Mouse (Mus musculus) forebrain, embryonic 13.5 days (tissue): ENCODE results near the gene Pld1. TPM values are rescaled to one million over a fixed set of nuclear protein-coding genes. Genes with fewer than 3 reads are reported as not detected.

ENCODE experiments used
- ATAC-seq: fragments of 200-750 bp; cut with Nextera tagmentation; 2 replicates; pipeline ENCODE4 v1.8.0; 2017
- H3K27ac ChIP-seq: fragments of 300-500 bp; sonication (generic); 2 replicates; pipeline ENCODE4 v1.5.1; 2015; ENCODE audit warnings: inconsistent platforms, mild to moderate bottlenecking, moderate library complexity
- H3K27me3 ChIP-seq: fragments of 300-500 bp; sonication (generic); 2 replicates; pipeline ENCODE4 v1.6.1; 2015; ENCODE audit warnings: mild to moderate bottlenecking, inconsistent platforms
- H3K36me3 ChIP-seq: fragments of 300-500 bp; sonication (generic); 2 replicates; pipeline ENCODE4 v1.6.1; 2015; ENCODE audit warnings: mild to moderate bottlenecking, inconsistent platforms; ENCODE audit not compliant: poor library complexity, severe bottlenecking
- H3K4me1 ChIP-seq: fragments of 300-500 bp; sonication (generic); 2 replicates; pipeline ENCODE4 v1.6.1; 2015; ENCODE audit warnings: inconsistent platforms
- H3K4me2 ChIP-seq: fragments of 300-500 bp; sonication (generic); 2 replicates; pipeline ENCODE4 v1.6.1; 2015; ENCODE audit warnings: inconsistent platforms, mild to moderate bottlenecking, moderate library complexity
- H3K4me3 ChIP-seq: fragments of 300-500 bp; sonication (generic); 2 replicates; pipeline ENCODE4 v1.5.1; 2015; ENCODE audit warnings: mild to moderate bottlenecking, inconsistent platforms
- H3K9ac ChIP-seq: fragments of 300-500 bp; sonication (generic); 2 replicates; pipeline ENCODE4 v1.6.1; 2015; ENCODE audit warnings: mild to moderate bottlenecking, inconsistent platforms
- H3K9me3 ChIP-seq: fragments of 300-500 bp; sonication (generic); replicated peaks from 2 replicates; pipeline ENCODE4 v1.6.1; 2016; ENCODE audit warnings: inconsistent platforms
- WGBS: fragments of 180-500 bp; shearing (Covaris S2); methylation state at CpG from one replicate; pipeline ENCODE4 v1.1.7; 2015; 5-methylcytosine and 5-hydroxymethylcytosine counted together
- polyA plus RNA-seq: library from polyadenylated mRNA; unstranded; fragments of >200 nt; fragmentation: Nextera tagmentation; extraction: Ambion mirVana; gene quantifications from 2 replicates; pipeline ENCODE4 v1.2.1, GENCODE M21; 2015

Pld1 gene
- polyA plus RNA-seq, 1 experiment from 2014 or later, result 2.7 TPM

DNA sequence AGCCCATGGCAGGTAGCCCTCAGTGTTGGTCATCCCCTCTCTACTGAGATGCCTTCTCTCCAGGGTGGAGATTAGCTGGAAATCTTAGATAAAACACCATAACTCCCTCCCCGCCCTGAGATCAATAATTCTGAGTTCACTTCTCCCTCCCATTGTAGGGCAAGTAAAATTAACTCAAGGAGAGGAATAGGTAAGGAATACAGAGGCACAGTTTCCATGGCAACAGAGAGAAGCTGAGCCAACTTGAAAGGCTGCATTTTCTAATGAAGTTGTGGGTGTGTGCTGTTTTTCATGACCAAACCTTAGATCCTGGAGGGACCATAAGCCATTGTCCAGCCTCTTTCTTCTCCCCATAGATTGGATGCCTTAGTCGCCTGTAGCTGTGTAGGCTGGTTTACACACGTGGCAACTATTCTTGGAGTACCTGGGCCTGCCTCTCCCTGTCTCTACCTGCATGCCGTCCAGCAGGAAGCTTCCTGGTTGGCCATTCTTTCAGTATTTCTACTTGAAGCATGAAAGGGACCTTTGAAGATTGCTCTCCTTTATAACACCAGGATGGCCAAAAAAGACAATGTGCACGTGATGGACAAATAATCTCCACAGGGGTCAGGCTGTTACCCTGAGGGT, 96.3 kb downstream of the Pld1 start:
- Histone ChIP-seq H3K36me3 (no peaks in the 10 kb centered on the region), H3K4me2 (no peak overlapping the region), H3K9me3 (no peaks in the 10 kb centered on the region), H3K9ac (no peak overlapping the region), H3K4me1 (peaks cover 10% of the 10 kb centered on the region), H3K4me3 (no peak overlapping the region), H3K27ac (no peak overlapping the region), H3K27me3 (no peaks in the 10 kb centered on the region)
- ATAC-seq, result no peak
- WGBS, result 54% methylated on average over 5 of the region's 5 CpGs

DNA sequence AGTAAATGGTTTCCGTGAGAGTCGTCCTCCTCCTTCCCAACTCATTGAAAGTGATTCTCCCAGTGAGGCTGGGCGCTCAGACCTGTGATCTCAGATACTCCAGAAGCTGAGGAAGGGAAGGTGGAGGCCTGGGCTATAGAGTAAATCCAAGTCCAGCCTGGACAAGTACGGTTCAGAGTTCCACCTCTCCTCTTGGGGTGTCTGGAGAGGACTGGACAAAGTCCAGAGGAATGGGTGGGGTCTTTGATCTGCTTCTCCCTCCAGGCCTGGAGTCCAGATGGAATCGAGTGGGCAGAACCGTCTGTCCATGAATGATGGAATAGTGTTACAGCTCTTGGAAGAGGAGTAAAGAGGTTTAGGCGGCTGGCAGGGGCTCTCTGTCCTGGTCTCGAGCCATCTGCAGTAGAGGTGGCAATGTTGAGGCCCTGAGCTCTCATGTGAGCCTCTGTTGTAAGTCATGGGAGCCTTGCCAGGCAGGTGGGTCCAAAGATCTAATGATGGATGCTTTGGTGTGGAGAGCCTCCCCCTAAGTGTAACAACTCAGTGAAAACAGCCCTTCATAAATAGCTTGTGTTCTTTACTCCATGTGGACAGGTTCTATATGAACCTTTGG, 98.9 kb downstream of the Pld1 start:
- Histone ChIP-seq H3K27ac (no peak overlapping the region), H3K9ac (no peak overlapping the region), H3K36me3 (0 out of 2 replicates have a peak, but pooled peaks cover 6% of the 10 kb centered on the region), H3K9me3 (no peaks in the 10 kb centered on the region), H3K4me3 (no peak overlapping the region), H3K4me2 (no peak overlapping the region), H3K4me1 (no peaks in the 10 kb centered on the region), H3K27me3 (no peaks in the 10 kb centered on the region)
- ATAC-seq, result no peak
- 74% methylated on average over 8 of the region's 8 CpGs for WGBS

DNA sequence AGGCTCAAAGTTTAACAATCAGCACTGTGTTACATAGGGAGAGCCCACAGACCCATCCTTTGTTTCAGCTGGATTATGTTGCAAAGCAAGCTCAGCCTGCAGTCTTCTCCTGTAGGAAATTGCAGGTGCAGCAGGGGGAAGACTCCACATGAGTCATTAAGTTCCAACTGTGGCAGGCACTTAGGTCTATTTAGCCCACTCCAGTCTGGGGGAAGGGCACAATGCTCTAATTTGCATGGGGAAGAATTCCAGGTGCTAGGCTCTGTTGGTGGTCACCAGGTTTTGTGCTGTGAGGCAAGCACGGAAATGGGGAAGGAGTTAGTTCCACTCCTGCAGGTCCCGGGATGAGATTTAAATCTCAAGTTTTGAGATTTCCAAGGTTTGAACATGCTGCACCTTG, 99.6 kb downstream of the Pld1 start:
- no peak for ATAC-seq
- H3K9me3 ChIP-seq, result no peaks in the 10 kb centered on the region

DNA sequence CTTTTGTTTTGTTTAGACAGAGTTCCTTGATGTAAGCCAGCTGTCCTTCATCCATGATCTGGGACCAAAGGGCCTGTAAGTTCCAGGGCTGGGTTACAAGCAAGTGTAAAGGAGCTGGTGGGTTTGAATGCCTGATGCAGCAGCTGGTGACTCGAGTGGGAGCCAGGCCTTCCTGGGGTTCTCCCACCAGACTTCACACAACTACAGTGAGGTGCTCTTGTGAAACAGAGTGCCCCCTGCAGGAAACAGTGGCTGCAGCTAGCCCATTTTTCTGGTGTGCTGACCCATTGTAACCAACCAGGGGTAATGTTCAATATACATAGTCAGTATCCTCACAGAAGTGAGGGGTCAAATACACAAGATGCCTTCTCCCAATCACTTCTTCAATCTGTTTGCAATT, 101.3 kb downstream of the Pld1 start:
- Histone ChIP-seq H3K4me1 (no peaks in the 10 kb centered on the region), H3K9ac (no peak overlapping the region), H3K27me3 (no peaks in the 10 kb centered on the region), H3K4me2 (no peak overlapping the region), H3K27ac (no peak overlapping the region), H3K4me3 (no peak overlapping the region), H3K36me3 (0 out of 2 replicates have a peak, but pooled peaks cover 6% of the 10 kb centered on the region), H3K9me3 (no peaks in the 10 kb centered on the region)
- no peak for ATAC-seq
- 7% methylated on average over 1 of the region's 1 CpGs for WGBS

More for the DNA sequence above, 99.6 kb downstream of the Pld1 start:
- 24% methylated on average over 2 of the region's 2 CpGs for WGBS
- Histone ChIP-seq H3K4me2 (no peak overlapping the region), H3K36me3 (0 out of 2 replicates have a peak, but pooled peaks cover 6% of the 10 kb centered on the region), H3K27ac (no peak overlapping the region), H3K4me3 (no peak overlapping the region), H3K27me3 (no peaks in the 10 kb centered on the region), H3K9ac (no peak overlapping the region), H3K4me1 (no peaks in the 10 kb centered on the region)

DNA sequence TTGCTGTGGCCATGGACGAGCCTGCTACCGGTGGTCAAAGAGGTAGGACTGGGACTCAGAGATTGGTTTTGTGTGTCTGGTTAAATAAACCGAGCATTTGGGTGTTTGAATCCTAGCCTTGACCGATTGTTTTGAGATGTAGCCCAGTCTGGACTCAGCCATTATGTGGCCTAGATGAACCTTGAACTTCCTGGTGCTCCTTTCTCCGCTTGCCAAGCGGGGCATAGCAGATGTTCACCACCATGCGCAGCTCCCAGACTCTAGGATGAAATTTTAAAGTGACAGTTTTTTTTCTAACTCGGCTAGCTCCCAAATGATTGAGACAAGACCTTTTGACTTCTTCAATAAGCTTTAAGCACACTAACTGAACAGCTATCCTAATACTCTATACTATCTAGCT, 102.7 kb downstream of the Pld1 start:
- H3K4me1 ChIP-seq, result 0 out of 2 replicates have a peak, but pooled peaks cover 3% of the 10 kb centered on the region
- H3K9me3 ChIP-seq, result no peaks in the 10 kb centered on the region
- H3K27me3 ChIP-seq, result no peaks in the 10 kb centered on the region
- 89% methylated on average over 8 of the region's 8 CpGs for WGBS
- no peak for ATAC-seq
- H3K36me3 ChIP-seq, result 0 out of 2 replicates have a peak, but pooled peaks cover 6% of the 10 kb centered on the region
- H3K4me3 ChIP-seq, result no peak overlapping the region
- no peak overlapping the region for H3K4me2 ChIP-seq
- no peak overlapping the region for H3K27ac ChIP-seq
- H3K9ac ChIP-seq, result no peak overlapping the region

DNA sequence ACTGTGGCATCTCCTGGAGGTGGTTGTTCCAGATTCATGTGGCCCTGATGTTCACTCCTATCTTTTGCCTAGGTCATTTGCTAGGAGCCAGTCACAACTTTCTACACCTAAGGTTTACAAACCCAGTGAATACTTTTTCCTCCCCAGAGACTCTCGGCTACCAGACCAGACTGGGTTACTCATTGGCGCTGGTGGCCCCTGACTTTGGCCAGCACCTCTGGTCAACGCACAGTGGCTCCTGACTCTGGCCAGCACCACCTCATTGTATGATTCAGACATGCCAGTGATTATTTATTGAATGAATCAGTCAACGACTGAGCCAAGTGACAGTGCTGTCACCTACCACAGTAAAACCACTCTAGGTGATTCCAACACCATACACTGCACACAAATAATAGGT, 103.9 kb downstream of the Pld1 start:
- Histone ChIP-seq H3K36me3 (0 out of 2 replicates have a peak, but pooled peaks cover 6% of the 10 kb centered on the region), H3K27me3 (no peaks in the 10 kb centered on the region), H3K4me2 (no peak overlapping the region), H3K9me3 (no peaks in the 10 kb centered on the region), H3K9ac (no peak overlapping the region), H3K27ac (no peak overlapping the region), H3K4me1 (0 out of 2 replicates have a peak, but pooled peaks cover 3% of the 10 kb centered on the region), H3K4me3 (no peak overlapping the region)
- no peak for ATAC-seq
- 89% methylated on average over 4 of the region's 4 CpGs for WGBS

DNA sequence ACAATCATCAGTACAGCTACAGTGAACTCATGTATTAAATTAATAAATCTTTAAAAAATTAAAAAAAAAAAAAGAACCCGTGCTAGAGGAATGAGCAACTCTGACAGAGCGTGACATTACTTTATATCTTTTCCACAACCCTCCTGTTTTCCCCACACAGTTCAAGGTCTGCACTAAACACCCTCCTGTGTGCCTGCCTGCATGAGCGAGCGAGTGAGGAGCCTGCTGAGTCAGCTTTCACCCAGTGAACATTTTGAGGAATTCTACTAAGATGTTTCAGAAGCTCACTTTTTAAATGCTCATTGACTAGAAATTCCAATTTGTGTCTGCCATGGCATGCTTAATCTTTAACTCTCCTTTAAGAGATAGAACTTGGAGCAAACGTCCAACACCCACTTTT, 109.1 kb downstream of the Pld1 start:
- Histone ChIP-seq H3K4me3 (no peak overlapping the region), H3K4me2 (no peak overlapping the region), H3K27ac (no peak overlapping the region), H3K27me3 (no peaks in the 10 kb centered on the region), H3K36me3 (no peaks in the 10 kb centered on the region), H3K9me3 (no peaks in the 10 kb centered on the region), H3K4me1 (0 out of 2 replicates have a peak, but pooled peaks cover 3% of the 10 kb centered on the region), H3K9ac (no peak overlapping the region)
- 91% methylated on average over 5 of the region's 5 CpGs for WGBS
- no peak for ATAC-seq

DNA sequence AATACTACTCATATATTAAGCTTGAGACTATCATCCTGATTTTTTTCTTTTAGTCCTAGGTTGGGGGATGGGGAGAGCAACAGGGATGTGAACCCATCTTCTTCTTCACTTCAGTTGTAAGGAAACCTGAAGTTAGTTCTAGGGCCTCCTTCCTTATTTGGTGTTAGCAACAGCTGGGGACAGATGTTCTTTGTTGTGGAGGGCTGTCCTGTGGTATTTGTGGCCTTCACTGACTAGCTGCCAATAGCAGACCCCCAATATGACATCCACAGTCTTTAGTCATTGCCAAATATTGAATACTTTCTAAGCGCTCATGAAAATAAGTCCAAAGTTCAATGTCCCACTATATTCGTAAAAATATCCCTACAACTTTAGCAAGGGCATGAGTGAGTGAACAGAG, 111.0 kb downstream of the Pld1 start:
- H3K27ac ChIP-seq, result no peak overlapping the region
- ATAC-seq, result no peak
- H3K36me3 ChIP-seq, result no peaks in the 10 kb centered on the region
- no peaks in the 10 kb centered on the region for H3K9me3 ChIP-seq
- no peak overlapping the region for H3K9ac ChIP-seq
- H3K4me1 ChIP-seq, result 0 out of 2 replicates have a peak, but pooled peaks cover 3% of the 10 kb centered on the region
- no peak overlapping the region for H3K4me3 ChIP-seq
- H3K4me2 ChIP-seq, result no peak overlapping the region
- 96% methylated on average over 2 of the region's 2 CpGs for WGBS
- H3K27me3 ChIP-seq, result no peaks in the 10 kb centered on the region

DNA sequence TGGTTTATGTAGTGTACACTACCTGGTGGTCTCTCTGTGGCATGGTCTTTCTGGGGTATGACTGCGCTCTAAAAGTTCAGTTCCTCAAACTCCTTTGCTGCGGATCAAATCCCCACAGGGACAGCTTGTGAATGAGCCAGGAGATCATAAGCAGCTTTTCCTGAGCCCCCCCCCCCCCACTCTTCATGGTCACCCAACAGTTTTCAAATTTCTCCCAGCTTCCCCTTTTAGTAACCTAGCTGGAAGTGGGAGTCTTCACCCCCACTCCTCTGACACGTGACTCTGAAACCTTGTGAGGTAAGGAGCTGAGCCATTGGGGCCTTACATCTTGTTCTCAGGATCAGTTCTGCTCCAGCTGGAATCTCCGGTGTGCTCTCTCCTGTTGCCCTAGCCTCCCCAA, 114.6 kb downstream of the Pld1 start:
- 87% methylated on average over 4 of the region's 4 CpGs for WGBS

DNA sequence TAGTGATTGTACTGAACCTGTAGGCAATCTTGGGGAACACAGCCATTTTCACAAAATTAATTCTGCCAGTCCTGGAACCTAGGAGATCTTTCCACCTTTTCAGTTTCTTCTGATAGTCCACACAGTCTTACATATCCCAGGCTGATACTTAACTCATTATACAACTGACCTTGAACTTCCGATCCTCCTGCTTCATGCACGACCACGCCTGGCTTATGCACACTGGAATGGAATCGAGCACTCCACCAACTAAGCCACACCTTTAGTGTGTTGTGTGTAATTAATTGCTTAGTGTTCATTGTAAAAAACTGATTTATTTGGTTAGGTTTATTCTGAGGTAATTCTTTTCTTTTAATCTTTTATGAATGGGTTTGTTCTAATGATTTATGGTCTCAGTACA, 122.2 kb downstream of the Pld1 start:
- Histone ChIP-seq H3K4me3 (no peak overlapping the region), H3K9me3 (no peaks in the 10 kb centered on the region), H3K4me2 (no peak overlapping the region), H3K9ac (no peak overlapping the region), H3K36me3 (no peaks in the 10 kb centered on the region), H3K27ac (no peak overlapping the region), H3K27me3 (no peaks in the 10 kb centered on the region), H3K4me1 (no peaks in the 10 kb centered on the region)
- 72% methylated on average over 4 of the region's 4 CpGs for WGBS
- ATAC-seq, result no peak

More for the DNA sequence above, 114.6 kb downstream of the Pld1 start:
- no peaks in the 10 kb centered on the region for H3K4me1 ChIP-seq
- no peaks in the 10 kb centered on the region for H3K9me3 ChIP-seq
- no peak overlapping the region for H3K4me3 ChIP-seq
- no peaks in the 10 kb centered on the region for H3K27me3 ChIP-seq
- H3K4me2 ChIP-seq, result no peak overlapping the region
- ATAC-seq, result no peak
- no peak overlapping the region for H3K9ac ChIP-seq
- H3K36me3 ChIP-seq, result no peaks in the 10 kb centered on the region
- H3K27ac ChIP-seq, result no peak overlapping the region

DNA sequence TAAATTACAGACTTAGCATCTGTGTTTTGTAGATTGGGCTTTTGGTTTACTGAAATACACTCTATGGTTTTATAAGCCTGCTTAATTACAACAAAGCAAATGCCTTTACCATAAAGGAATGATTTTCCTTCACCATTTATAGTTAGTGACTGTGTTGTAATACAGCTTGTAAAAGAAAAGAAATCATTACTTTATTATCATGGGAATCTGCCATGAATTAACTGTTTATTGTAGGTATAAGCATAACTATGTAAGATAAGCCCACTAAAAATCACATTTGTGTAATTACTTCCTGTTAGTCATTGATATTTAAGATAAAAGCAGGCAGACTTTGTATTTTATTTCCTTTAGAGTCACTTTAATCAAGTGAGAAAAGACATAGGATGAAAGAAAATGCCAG, 122.7 kb downstream of the Pld1 start:
- Histone ChIP-seq H3K4me2 (no peak overlapping the region), H3K9ac (no peak overlapping the region), H3K36me3 (no peaks in the 10 kb centered on the region), H3K9me3 (no peaks in the 10 kb centered on the region), H3K4me1 (no peaks in the 10 kb centered on the region), H3K27ac (no peak overlapping the region), H3K4me3 (no peak overlapping the region), H3K27me3 (no peaks in the 10 kb centered on the region)
- no peak for ATAC-seq

DNA sequence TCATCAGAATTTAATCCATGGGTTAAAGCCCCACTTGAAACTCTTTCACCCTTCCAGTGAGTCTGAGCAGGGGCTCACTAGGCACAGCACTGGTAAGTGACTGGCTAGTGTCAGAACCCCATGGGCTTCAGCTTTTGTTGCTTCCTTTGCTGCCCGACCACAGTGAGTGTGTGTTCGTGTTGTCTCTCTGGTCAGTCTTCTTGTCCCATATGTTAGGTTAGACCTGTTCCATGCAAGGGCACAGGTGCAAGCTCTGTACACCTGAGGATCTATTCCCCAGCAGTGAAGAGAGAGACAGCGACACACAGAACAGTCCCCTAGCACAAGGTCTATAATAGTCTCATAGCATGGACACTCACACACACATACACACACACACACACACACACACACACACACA, 140.7 kb downstream of the Pld1 start:
- no peak for ATAC-seq
- no peaks in the 10 kb centered on the region for H3K27me3 ChIP-seq
- no peak overlapping the region for H3K27ac ChIP-seq
- WGBS, result 88% methylated on average over 3 of the region's 3 CpGs
- no peak overlapping the region for H3K4me3 ChIP-seq
- H3K36me3 ChIP-seq, result peaks cover 4% of the 10 kb centered on the region; the same call in 1 of the 2 replicates
- H3K9me3 ChIP-seq, result 0 out of 2 replicates have a peak, but pooled peaks cover 3% of the 10 kb centered on the region
- H3K9ac ChIP-seq, result no peak overlapping the region
- H3K4me2 ChIP-seq, result no peak overlapping the region
- no peaks in the 10 kb centered on the region for H3K4me1 ChIP-seq
